Mouse (Mus musculus) small intestine, adult 2 months (tissue): ENCODE data around the gene Fam117b. TPM values are rescaled to one million over a fixed set of nuclear protein-coding genes. Genes with fewer than 3 reads are reported as not detected.
A peak's percentile ranks its signal among the peaks of the same experiment; 100 is the strongest.

Experiments
- H3K27ac ChIP-seq: fragments of 200-500 bp; 2 replicates; pipeline ENCODE4 v1.5.1; 2012; ENCODE audit warnings: low read depth, low read length, control low read depth, inconsistent platforms; ENCODE audit not compliant: insufficient read depth
- H3K27me3 ChIP-seq: fragments of 200-500 bp; 2 replicates; pipeline ENCODE4 v1.6.1; 2012; ENCODE audit warnings: mild to moderate bottlenecking, moderate library complexity, low read length, inconsistent platforms; ENCODE audit not compliant: control insufficient read depth, insufficient read depth
- H3K36me3 ChIP-seq: fragments of 200-500 bp; 2 replicates; pipeline ENCODE4 v1.6.1; 2012; ENCODE audit warnings: mild to moderate bottlenecking, low read length, control low read depth, inconsistent platforms; ENCODE audit not compliant: control insufficient read depth, insufficient read depth
- H3K4me1 ChIP-seq: fragments of 200-500 bp; 2 replicates; pipeline ENCODE4 v1.6.1; 2012; ENCODE audit warnings: low read length, inconsistent platforms, mixed read lengths; ENCODE audit not compliant: control insufficient read depth, insufficient read depth, insufficient read length
- H3K4me3 ChIP-seq: fragments of 200-500 bp; 2 replicates; pipeline ENCODE4 v1.5.1; 2012; ENCODE audit warnings: low read depth, mild to moderate bottlenecking, control low read depth, inconsistent platforms, low read length, moderate library complexity
- CTCF ChIP-seq: fragments of 200-500 bp; IDR thresholded peaks from 2 replicates; pipeline ENCODE4 v1.5.1; 2012; ENCODE audit warnings: low read depth, mild to moderate bottlenecking, control low read depth, inconsistent platforms, low read length, moderate library complexity, mixed read lengths; ENCODE audit not compliant: insufficient replicate concordance, insufficient read length; ENCODE audit errors: extremely low read depth
- POLR2A ChIP-seq: fragments of 200-500 bp; IDR thresholded peaks from 2 replicates; pipeline ENCODE4 v1.6.1; 2012; ENCODE audit warnings: low read depth, mild to moderate bottlenecking, control low read depth, inconsistent platforms, low read length, moderate library complexity
- WGBS: fragments of 180-500 bp; shearing (Covaris S2); methylation state at CpG from one replicate; pipeline ENCODE4 v1.1.7; 2018; 5-methylcytosine and 5-hydroxymethylcytosine counted together
- polyA plus RNA-seq: library from polyadenylated mRNA; depleted of rRNA; stranded (reverse); fragments of >200 nt; gene quantifications from 2 replicates; pipeline ENCODE4 v1.2.3, GENCODE M21; 2012

Gene Fam117b
- polyA plus RNA-seq, 1 experiment = 13.0 TPM

DNA sequence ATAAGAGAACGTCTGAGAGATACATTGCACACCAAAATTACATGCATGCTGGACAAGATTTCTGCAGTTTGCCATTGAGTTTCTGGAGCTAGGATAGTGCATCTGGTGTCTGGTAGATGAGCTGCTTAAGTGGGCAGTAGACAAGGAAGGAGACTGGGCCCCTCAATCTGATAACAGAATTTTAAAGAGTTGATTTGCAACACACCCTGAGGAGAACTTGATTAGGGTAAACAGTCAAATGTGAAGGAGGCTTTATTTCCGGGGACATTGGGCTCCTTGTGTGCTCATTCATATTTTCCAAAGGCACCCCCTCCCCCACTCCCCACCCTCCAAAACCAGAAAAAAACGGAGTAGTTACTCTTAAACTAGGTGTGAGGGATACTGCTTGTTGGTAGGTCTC, 2.0 kb downstream of the Fam117b start:
- H3K4me1 ChIP-seq = peaks cover 3% of the 10 kb centered on the region
- H3K36me3 ChIP-seq = no peaks in the 10 kb centered on the region
- H3K4me3 ChIP-seq = no peak overlapping the region
- no peak overlapping the region for H3K27ac ChIP-seq
- WGBS = 13% methylated on average over 3 of the region's 3 CpGs
- H3K27me3 ChIP-seq = no peaks in the 10 kb centered on the region
- TF ChIP-seq POLR2A (no peak), CTCF (no peak)

DNA sequence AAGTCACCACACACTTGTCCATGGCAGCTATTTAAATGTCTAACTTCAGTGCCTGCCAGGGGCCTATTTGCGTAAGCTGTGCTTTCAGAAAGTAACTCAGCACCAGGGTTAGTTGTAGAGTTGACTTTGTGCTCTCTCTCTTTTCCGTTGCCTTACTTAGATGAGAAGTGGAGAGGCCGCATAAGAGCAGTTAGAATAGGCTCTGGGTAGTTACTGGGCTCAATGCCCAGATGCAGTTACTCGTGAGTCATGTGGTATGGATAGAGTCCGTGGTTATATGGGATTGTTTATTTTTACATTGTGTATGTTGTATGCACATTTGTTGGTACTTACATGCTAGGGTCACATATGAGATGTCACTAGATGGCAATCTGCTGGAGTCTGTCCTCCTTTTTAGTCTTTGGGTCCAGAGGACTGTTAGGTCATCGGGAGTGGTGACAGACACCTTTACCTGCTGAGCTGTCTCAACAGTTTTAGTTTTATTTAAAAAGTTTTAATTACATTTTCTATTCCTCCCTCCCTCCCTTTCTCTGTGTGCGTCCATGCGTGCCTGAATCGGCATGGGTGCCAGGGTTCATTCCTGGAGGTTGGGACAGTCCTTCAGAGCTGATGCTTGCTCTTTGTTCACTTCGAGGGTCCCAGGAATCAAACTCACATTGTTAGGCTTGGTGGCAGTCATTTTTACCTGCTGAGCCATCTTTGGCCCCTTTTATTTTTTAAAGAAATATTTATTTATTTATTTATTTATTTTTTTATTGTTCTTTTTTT, 3.2 kb downstream of the Fam117b start:
- Histone ChIP-seq H3K4me3 (no peak overlapping the region), H3K36me3 (no peaks in the 10 kb centered on the region), H3K27me3 (no peaks in the 10 kb centered on the region), H3K4me1 (peaks cover 3% of the 10 kb centered on the region), H3K27ac (peak overlapping the region; percentile 7; the same call in 1 of the 2 replicates)
- no peak for TF ChIP-seq POLR2A
- TF ChIP-seq CTCF = no peak
- 42% methylated on average over 10 of the region's 10 CpGs for WGBS

GRCm38 (mm10) chr1:59917401-59917800, 4.6 kb downstream of the Fam117b start:
- no peaks in the 10 kb centered on the region for H3K36me3 ChIP-seq
- H3K4me1 ChIP-seq = peaks cover 3% of the 10 kb centered on the region
- TF ChIP-seq POLR2A (no peak), CTCF (no peak)
- no peaks in the 10 kb centered on the region for H3K27me3 ChIP-seq
- H3K27ac ChIP-seq = no peak overlapping the region
- no peak overlapping the region for H3K4me3 ChIP-seq
- WGBS = 42% methylated on average over 3 of the region's 3 CpGs

- H3K27me3 ChIP-seq = no peaks in the 10 kb centered on the region
- no peaks in the 10 kb centered on the region for H3K36me3 ChIP-seq
- no peak for TF ChIP-seq CTCF
- TF ChIP-seq POLR2A = no peak
- no peak overlapping the region for H3K27ac ChIP-seq
- H3K4me3 ChIP-seq = no peak overlapping the region
- peaks cover 3% of the 10 kb centered on the region for H3K4me1 ChIP-seq
Observed at GRCm38 (mm10) chr1:59918075-59918474, 5.3 kb downstream of the Fam117b start.

GRCm38 (mm10) chr1:59923201-59923600, 10.4 kb downstream of the Fam117b start:
- TF ChIP-seq POLR2A (no peak), CTCF (no peak)
- peaks cover 6% of the 10 kb centered on the region for H3K4me1 ChIP-seq
- H3K27ac ChIP-seq = no peak overlapping the region
- H3K36me3 ChIP-seq = no peaks in the 10 kb centered on the region
- no peaks in the 10 kb centered on the region for H3K27me3 ChIP-seq
- no peak overlapping the region for H3K4me3 ChIP-seq
- 43% methylated on average over 1 of the region's 1 CpGs for WGBS

- Histone ChIP-seq H3K4me3 (no peak overlapping the region), H3K27ac (no peak overlapping the region), H3K4me1 (peaks cover 6% of the 10 kb centered on the region), H3K36me3 (no peaks in the 10 kb centered on the region), H3K27me3 (no peaks in the 10 kb centered on the region)
- TF ChIP-seq POLR2A (no peak), CTCF (no peak)
- 87% methylated on average over 1 of the region's 1 CpGs for WGBS
Observed at GRCm38 (mm10) chr1:59923673-59924072, 10.9 kb downstream of the Fam117b start.

- TF ChIP-seq CTCF (no peak), POLR2A (no peak)
- no peaks in the 10 kb centered on the region for H3K27me3 ChIP-seq
Observed at GRCm38 (mm10) chr1:59924411-59924810, 11.6 kb downstream of the Fam117b start.

More at GRCm38 (mm10) chr1:59924411-59924810, 11.6 kb downstream of the Fam117b start:
- Histone ChIP-seq H3K4me1 (peaks cover 6% of the 10 kb centered on the region), H3K36me3 (no peaks in the 10 kb centered on the region), H3K4me3 (no peak overlapping the region), H3K27ac (no peak overlapping the region)
- 63% methylated on average over 2 of the region's 2 CpGs for WGBS
